In genomic region chr19:10042232-10042631, GRCm38 (mm10) we compare ENCODE assay signal across 8 mouse cellular contexts. TPM values are rescaled to one million over a fixed set of nuclear protein-coding genes. Genes with fewer than 3 reads are reported as not detected.
DNase-seq lines count a peak whose midpoint lies in the region; ATAC-seq and TF ChIP-seq lines count a peak whose summit lies in the region.

No protein-coding gene starts in this region.

- DNase-seq in 3134 (ENCODE audit: extremely low read depth, insufficient read length, low spot score) (peak; percentile 84), ES-E14 (ENCODE audit: low read depth, low spot score) (no peak)
- no peak for DNase-seq in midbrain, embryonic 14.5 days
- no peak for DNase-seq in urinary bladder, postnatal 10 days (ENCODE audit: low spot score)
- no peak for DNase-seq in yolk sac, embryonic 10.5 days (ENCODE audit: low spot score)
- DNase-seq in frontal cortex, adult 2 months (ENCODE audit: extremely low spot score in 1 of 2, low spot score in 1 of 2) = no peak

- no peak overlapping the region for H3K27ac ChIP-seq in ES-E14 (ENCODE audit: insufficient read depth, low read depth, low read length, poor library complexity, severe bottlenecking)
- H3K27ac ChIP-seq in forebrain, embryonic 12.5 days = no peak overlapping the region
- H3K27ac ChIP-seq in intestine, embryonic 15.5 days = no peak overlapping the region
- H3K27ac ChIP-seq in midbrain, embryonic 14.5 days (replicated peaks; ENCODE audit: low read depth, low read length) = no peak overlapping the region

- 55% methylated on average over 6 of the region's 6 CpGs for WGBS in forebrain, embryonic 12.5 days
- 48% methylated on average over 6 of the region's 6 CpGs for WGBS in intestine, embryonic 15.5 days
- WGBS in midbrain, embryonic 14.5 days = 55% methylated on average over 6 of the region's 6 CpGs

- H3K4me1 ChIP-seq in ES-E14 (ENCODE audit: control insufficient read depth in 2 of 2, insufficient read depth in 2 of 2, low read length in 2 of 2, poor library complexity in 1 of 2) = no peaks in the 10 kb centered on the region; a peak in 1 of 4 replicates
- peaks cover 26% of the 10 kb centered on the region for H3K4me1 ChIP-seq in forebrain, embryonic 12.5 days
- H3K4me1 ChIP-seq in intestine, embryonic 15.5 days (replicated peaks) = peaks cover 30% of the 10 kb centered on the region
- peaks cover 9% of the 10 kb centered on the region for H3K4me1 ChIP-seq in midbrain, embryonic 14.5 days (ENCODE audit: control insufficient read depth, insufficient read depth, low read length)

- no peaks in the 10 kb centered on the region for H3K9me3 ChIP-seq in ES-E14 (ENCODE audit: control insufficient read depth, insufficient read depth, low read depth, low read length)
- no peaks in the 10 kb centered on the region for H3K9me3 ChIP-seq in forebrain, embryonic 12.5 days
- H3K9me3 ChIP-seq in intestine, embryonic 15.5 days = no peaks in the 10 kb centered on the region
- no peaks in the 10 kb centered on the region for H3K9me3 ChIP-seq in midbrain, embryonic 14.5 days (ENCODE audit: control insufficient read depth, low read length)

- no peaks in the 10 kb centered on the region for H3K36me3 ChIP-seq in ES-E14 (ENCODE audit: control insufficient read depth, insufficient read depth, low read length, poor library complexity, severe bottlenecking)
- H3K36me3 ChIP-seq in forebrain, embryonic 12.5 days (replicated peaks) = no peaks in the 10 kb centered on the region
- H3K36me3 ChIP-seq in intestine, embryonic 15.5 days = no peaks in the 10 kb centered on the region
- no peaks in the 10 kb centered on the region for H3K36me3 ChIP-seq in midbrain, embryonic 14.5 days (ENCODE audit: control insufficient read depth, insufficient read depth, low read length)

- in situ Hi-C loops in ES-E14 (cut with MboI; ENCODE audit: low sequenced_read_pairs in 2 of 2, unreplicated experiment in 2 of 2) = no loop called here

- no peak for ATAC-seq in forebrain, embryonic 12.5 days (ENCODE audit: low FRiP score)
- 0 out of 2 replicates have a peak, but pooled peaks have one; percentile 7 for ATAC-seq in intestine, embryonic 15.5 days
- ATAC-seq in midbrain, embryonic 14.5 days (ENCODE audit: low FRiP score, low TSS enrichment) = 0 out of 2 replicates have a peak, but pooled peaks have one; percentile 2

- H3K9ac ChIP-seq in ES-E14 (ENCODE audit: insufficient read depth, low read depth, low read length, poor library complexity, severe bottlenecking) = no peak overlapping the region
- peak overlapping the region; percentile 72; the same call in 1 of the 2 replicates for H3K9ac ChIP-seq in forebrain, embryonic 12.5 days
- peak overlapping the region; percentile 76 for H3K9ac ChIP-seq in intestine, embryonic 15.5 days
- H3K9ac ChIP-seq in midbrain, embryonic 14.5 days (replicated peaks; ENCODE audit: low read length) = peak overlapping the region; percentile 66

- H3K4me2 ChIP-seq in forebrain, embryonic 12.5 days = peak overlapping the region; percentile 98
- peak overlapping the region; percentile 99 for H3K4me2 ChIP-seq in intestine, embryonic 15.5 days (replicated peaks)
- peak overlapping the region; percentile 97 for H3K4me2 ChIP-seq in midbrain, embryonic 14.5 days (ENCODE audit: low read length)

- H3K27me3 ChIP-seq in forebrain, embryonic 12.5 days = peaks cover 26% of the 10 kb centered on the region
- H3K27me3 ChIP-seq in intestine, embryonic 15.5 days (replicated peaks) = no peaks in the 10 kb centered on the region
- no peaks in the 10 kb centered on the region for H3K27me3 ChIP-seq in midbrain, embryonic 14.5 days (ENCODE audit: control insufficient read depth, insufficient read depth, low read length)

- peak overlapping the region; percentile 56 to 68; a peak in 3 of 4 replicates for H3K4me3 ChIP-seq in ES-E14 (ENCODE audit: insufficient read depth in 1 of 2, low read depth in 1 of 2, low read length in 2 of 2, poor library complexity in 1 of 2, severe bottlenecking in 1 of 2)
- peak overlapping the region; percentile 61 for H3K4me3 ChIP-seq in forebrain, embryonic 12.5 days (replicated peaks)
- H3K4me3 ChIP-seq in intestine, embryonic 15.5 days (replicated peaks) = peak overlapping the region; percentile 71
- H3K4me3 ChIP-seq in midbrain, embryonic 14.5 days (replicated peaks; ENCODE audit: low read depth, low read length) = peak overlapping the region; percentile 60

TF ChIP-seq in ES-E14, 5 proteins besides CTCF, POLR2A, EP300 and RAD21:
- no peak for TF ChIP-seq CHD2 (IDR thresholded peaks at IDR 0.05; ENCODE audit: low read depth, low read length)
- no peak for TF ChIP-seq ZNF384 (IDR thresholded peaks at IDR 0.05; ENCODE audit: low read depth, low read length)
- no peak for TF ChIP-seq ZC3H11A (IDR thresholded peaks at IDR 0.05; ENCODE audit: borderline replicate concordance, low read depth, low read length)
- TF ChIP-seq HCFC1 (IDR thresholded peaks at IDR 0.05; ENCODE audit: borderline replicate concordance, insufficient read depth, low read length) = no peak
- no peak for TF ChIP-seq MAFK (IDR thresholded peaks at IDR 0.05; ENCODE audit: insufficient read depth, low read depth, low read length)

RNA-seq across cellular contexts. Expression of gene Fads3, which starts 0.9 kb away (rescaled TPM):
- 4.0 and 7.2 TPM in 2 replicates for total RNA-seq in ES-E14 (2012; rRNA removed)
- 5.6 and 7.4 TPM in 2 replicates for polyA plus RNA-seq in forebrain, embryonic 12.5 days (2016; fragmentation: Nextera tagmentation; extraction: Ambion mirVana)
- polyA plus RNA-seq in intestine, embryonic 15.5 days (2015; fragmentation: Nextera tagmentation; extraction: Ambion mirVana) = 15.1 and 16.3 TPM in 2 replicates
- polyA plus RNA-seq in midbrain, embryonic 14.5 days (2014; fragmentation: Nextera tagmentation; extraction: Ambion mirVana) = 15.4 and 17.8 TPM in 2 replicates
- 26.5 and 28.4 TPM in 2 replicates for polyA plus RNA-seq in frontal cortex, adult 2 months (2012; rRNA removed)

RNA-seq across cellular contexts. Expression of gene Rab3il1, which starts 40.8 kb away (rescaled TPM):
- 3.8 and 4.0 TPM in 2 replicates for total RNA-seq in ES-E14 (2012; rRNA removed)
- 19.0 and 22.7 TPM in 2 replicates for polyA plus RNA-seq in forebrain, embryonic 12.5 days (2016; fragmentation: Nextera tagmentation; extraction: Ambion mirVana)
- polyA plus RNA-seq in intestine, embryonic 15.5 days (2015; fragmentation: Nextera tagmentation; extraction: Ambion mirVana) = 34.7 and 35.0 TPM in 2 replicates
- polyA plus RNA-seq in midbrain, embryonic 14.5 days (2014; fragmentation: Nextera tagmentation; extraction: Ambion mirVana) = 13.3 and 19.2 TPM in 2 replicates
- 11.3 and 13.6 TPM in 2 replicates for polyA plus RNA-seq in frontal cortex, adult 2 months (2012; rRNA removed)

RNA-seq across cellular contexts. Expression of gene Best1, which starts 40.8 kb away (rescaled TPM):
- total RNA-seq in ES-E14 (2012; rRNA removed) = 0.62 and 0.95 TPM in 2 replicates
- 1.1 and 1.4 TPM in 2 replicates for polyA plus RNA-seq in forebrain, embryonic 12.5 days (2016; fragmentation: Nextera tagmentation; extraction: Ambion mirVana)
- polyA plus RNA-seq in intestine, embryonic 15.5 days (2015; fragmentation: Nextera tagmentation; extraction: Ambion mirVana) = 0.50 and 0.58 TPM in 2 replicates
- polyA plus RNA-seq in midbrain, embryonic 14.5 days (2014; fragmentation: Nextera tagmentation; extraction: Ambion mirVana) = 2.1 and 2.5 TPM in 2 replicates
- polyA plus RNA-seq in frontal cortex, adult 2 months (2012; rRNA removed) = 0.59 and 0.74 TPM in 2 replicates

RNA-seq across cellular contexts. Expression of gene Fads2, which starts 59.3 kb away (rescaled TPM):
- 41.5 and 55.5 TPM in 2 replicates for total RNA-seq in ES-E14 (2012; rRNA removed)
- polyA plus RNA-seq in forebrain, embryonic 12.5 days (2016; fragmentation: Nextera tagmentation; extraction: Ambion mirVana) = 184 and 187 TPM in 2 replicates
- polyA plus RNA-seq in intestine, embryonic 15.5 days (2015; fragmentation: Nextera tagmentation; extraction: Ambion mirVana) = 194 and 205 TPM in 2 replicates
- polyA plus RNA-seq in midbrain, embryonic 14.5 days (2014; fragmentation: Nextera tagmentation; extraction: Ambion mirVana) = 67.3 and 114 TPM in 2 replicates
- polyA plus RNA-seq in frontal cortex, adult 2 months (2012; rRNA removed) = 166 and 168 TPM in 2 replicates
